Mouse (Mus musculus) stomach, postnatal 0 days (tissue): ENCODE measurements at regions not wholly inside any gene's neighbourhood (a gene's known extent, or its start where the extent isn't known, plus 50 kb on each side); places are given as distances from the start of the nearest gene placed in this dataset.

ENCODE experiments used
- CTCF ChIP-seq: IDR thresholded peaks from 2 replicates; pipeline ENCODE4 v1.5.1; 2016; ENCODE audit warnings: antibody characterized with exemption, low read depth, mild to moderate bottlenecking, moderate library complexity
- EP300 ChIP-seq: optimal IDR thresholded peaks from 2 replicates; pipeline ENCODE3; 2016; ENCODE audit warnings: antibody characterized with exemption

DNA sequence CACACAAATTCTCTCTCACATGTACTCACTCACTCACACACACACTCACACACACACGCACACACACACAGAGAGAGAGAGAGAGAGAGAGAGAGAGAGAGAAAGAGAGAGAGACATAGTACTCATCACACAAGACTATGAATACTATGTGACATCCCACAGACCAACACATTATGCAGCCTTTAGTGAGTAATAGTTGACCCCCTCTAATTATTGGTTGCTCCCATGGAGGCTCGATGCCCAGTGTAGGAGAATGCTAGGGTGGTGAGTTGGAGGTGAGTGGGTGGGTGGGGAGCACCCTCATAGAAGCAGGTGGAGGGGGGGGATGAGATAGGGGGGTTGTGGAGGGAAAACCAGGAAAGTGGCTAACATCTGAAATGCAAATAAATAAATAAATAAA is 69.4 kb upstream of the Slco6d1 start:
- no peak for TF ChIP-seq CTCF
- TF ChIP-seq EP300, result no peak
